Mouse (Mus musculus) midbrain, embryonic 12.5 days (tissue): Measurements from ENCODE around the gene Celsr2. TPM values are rescaled to one million over a fixed set of nuclear protein-coding genes. Genes with fewer than 3 reads are reported as not detected.

Source experiments
- ATAC-seq: fragments of 200-750 bp; cut with Nextera tagmentation; 2 replicates; pipeline ENCODE4 v1.8.0; 2017; ENCODE audit warnings: low read depth, moderate TSS enrichment, moderate library complexity; ENCODE audit not compliant: low FRiP score
- H3K27ac ChIP-seq: fragments of 300-500 bp; sonication (generic); replicated peaks from 2 replicates; pipeline ENCODE4 v1.5.1; 2016; ENCODE audit warnings: mild to moderate bottlenecking
- H3K27me3 ChIP-seq: fragments of 300-500 bp; sonication (generic); 2 replicates; pipeline ENCODE4 v1.6.1; 2016; ENCODE audit warnings: mild to moderate bottlenecking
- H3K36me3 ChIP-seq: fragments of 300-500 bp; sonication (generic); 2 replicates; pipeline ENCODE4 v1.6.1; 2016
- H3K4me1 ChIP-seq: fragments of 300-500 bp; sonication (generic); 2 replicates; pipeline ENCODE4 v1.6.1; 2016
- H3K4me2 ChIP-seq: fragments of 300-500 bp; sonication (generic); replicated peaks from 2 replicates; pipeline ENCODE4 v1.6.1; 2016; ENCODE audit warnings: mild to moderate bottlenecking, moderate library complexity
- H3K4me3 ChIP-seq: fragments of 300-500 bp; sonication (generic); 2 replicates; pipeline ENCODE4 v1.5.1; 2016; ENCODE audit warnings: mild to moderate bottlenecking
- H3K9ac ChIP-seq: fragments of 300-500 bp; sonication (generic); replicated peaks from 2 replicates; pipeline ENCODE4 v1.6.1; 2016; ENCODE audit warnings: mild to moderate bottlenecking, moderate library complexity
- H3K9me3 ChIP-seq: fragments of 300-500 bp; sonication (generic); 2 replicates; pipeline ENCODE4 v1.6.1; 2016; ENCODE audit warnings: mild to moderate bottlenecking
- WGBS: fragments of 180-500 bp; shearing (Covaris S2); methylation state at CpG from one replicate; pipeline ENCODE4 v1.1.7; 2016; 5-methylcytosine and 5-hydroxymethylcytosine counted together
- polyA plus RNA-seq: library from polyadenylated mRNA; unstranded; fragments of >200 nt; fragmentation: Nextera tagmentation; extraction: Ambion mirVana; gene quantifications from 2 replicates; pipeline ENCODE4 v1.2.1, GENCODE M21; 2016

Celsr2 gene
- polyA plus RNA-seq, 1 experiment from 2014 or later: 73.3 TPM

DNA sequence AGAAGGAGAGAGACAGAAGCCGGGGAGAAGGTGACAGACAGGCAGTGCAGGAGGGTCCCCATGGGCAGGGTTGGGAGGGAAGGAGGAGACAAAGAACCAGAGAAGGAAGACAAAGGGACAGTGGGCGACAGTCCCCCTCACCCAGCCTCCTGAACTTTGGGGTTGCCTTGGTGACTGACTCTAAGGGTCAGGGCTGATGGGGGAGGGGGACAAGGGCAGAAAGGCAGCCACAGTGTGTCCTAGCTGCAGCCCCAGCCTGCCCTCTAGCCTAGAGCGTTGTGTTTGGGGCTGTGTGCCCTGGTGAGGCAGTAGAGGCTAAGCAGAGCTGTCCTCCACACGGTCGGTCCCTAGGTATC is 5.0 kb downstream of the Celsr2 start:
- peaks cover 21% of the 10 kb centered on the region for H3K9me3 ChIP-seq
- H3K4me2 ChIP-seq: peak overlapping the region; percentile 90
- H3K4me1 ChIP-seq: peaks cover 78% of the 10 kb centered on the region
- H3K4me3 ChIP-seq: peak overlapping the region; percentile 49
- H3K27ac ChIP-seq: peak overlapping the region; percentile 98
- ATAC-seq: peak; percentile 36
- peaks cover 68% of the 10 kb centered on the region for H3K36me3 ChIP-seq
- WGBS: 3% methylated on average over 5 of the region's 5 CpGs
- H3K9ac ChIP-seq: peak overlapping the region; percentile 88
- H3K27me3 ChIP-seq: no peaks in the 10 kb centered on the region

DNA sequence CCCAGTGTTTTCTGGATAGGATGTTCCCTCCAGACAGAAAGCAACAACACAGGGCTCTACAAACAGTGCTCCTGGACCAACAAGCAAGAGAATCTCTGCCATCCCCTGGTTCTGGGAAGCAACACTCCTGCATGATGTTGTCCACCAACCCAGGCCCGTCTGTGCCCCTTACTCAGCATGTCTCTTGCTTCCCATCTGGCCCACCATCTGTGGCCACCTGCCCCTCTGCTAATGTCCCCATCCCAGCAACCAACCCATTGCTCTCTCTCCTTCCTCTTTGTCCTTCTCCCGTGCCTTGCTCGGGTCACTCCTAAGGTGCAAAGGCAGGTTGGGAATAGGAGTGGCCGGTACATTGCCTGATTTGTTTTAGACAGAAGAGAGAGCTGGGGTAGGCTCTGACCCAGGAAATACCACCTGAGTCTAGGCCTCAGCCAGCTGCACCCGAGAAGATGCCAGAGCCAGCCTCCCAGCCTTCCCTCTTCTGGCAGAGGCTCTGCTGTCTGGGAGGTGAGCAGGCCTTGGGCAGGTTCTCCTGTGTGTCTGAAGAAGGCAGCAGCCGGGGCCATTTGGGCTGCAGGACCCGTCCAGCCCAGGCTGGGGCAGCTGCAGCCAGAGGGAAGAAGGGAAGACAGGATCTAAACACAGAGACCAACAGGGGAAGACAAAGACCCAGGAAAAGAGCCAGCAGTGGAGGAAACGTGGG is 5.5 kb downstream of the Celsr2 start:
- ATAC-seq: no peak
- 21% methylated on average over 8 of the region's 8 CpGs for WGBS
- Histone ChIP-seq H3K9ac (peak overlapping the region; percentile 88), H3K27ac (peak overlapping the region; percentile 98), H3K27me3 (no peaks in the 10 kb centered on the region), H3K4me2 (peak overlapping the region; percentile 90), H3K4me1 (peaks cover 78% of the 10 kb centered on the region), H3K9me3 (peaks cover 21% of the 10 kb centered on the region), H3K36me3 (peaks cover 72% of the 10 kb centered on the region), H3K4me3 (peak overlapping the region; percentile 49)

DNA sequence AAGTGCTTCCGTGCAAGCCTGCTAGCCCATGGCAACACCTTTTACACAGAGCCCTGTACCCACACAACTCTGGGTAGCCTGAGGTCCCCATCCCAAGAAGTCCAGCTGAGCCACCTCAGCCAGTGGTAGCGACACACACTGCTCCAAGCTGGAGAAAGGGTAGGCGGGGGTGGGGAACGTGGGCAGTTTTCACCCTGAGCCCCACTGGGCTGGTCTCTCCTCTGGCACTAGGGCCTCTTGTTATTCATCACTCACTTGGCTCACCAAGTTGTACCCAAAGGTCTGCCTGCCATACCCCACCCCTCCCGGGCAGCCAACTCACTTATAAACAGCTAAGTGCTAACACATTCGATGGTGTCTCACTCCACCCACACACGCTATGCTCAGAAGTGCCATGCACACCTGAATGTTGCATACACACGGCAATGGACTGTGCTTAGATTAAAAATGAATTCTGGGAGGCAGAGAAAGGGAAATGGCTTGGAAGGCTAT is 6.8 kb downstream of the Celsr2 start:
- 91% methylated on average over 8 of the region's 8 CpGs for WGBS
- H3K9me3 ChIP-seq: peaks cover 11% of the 10 kb centered on the region
- H3K27ac ChIP-seq: 0 out of 2 replicates have a peak overlapping the region, but pooled peaks have one; percentile 35
- H3K36me3 ChIP-seq: peaks cover 72% of the 10 kb centered on the region
- no peak for ATAC-seq
- peaks cover 73% of the 10 kb centered on the region for H3K4me1 ChIP-seq
- no peaks in the 10 kb centered on the region for H3K27me3 ChIP-seq
- H3K4me3 ChIP-seq: no peak overlapping the region
- H3K4me2 ChIP-seq: peak overlapping the region; percentile 90
- peak overlapping the region; percentile 12; the same call in 1 of the 2 replicates for H3K9ac ChIP-seq

DNA sequence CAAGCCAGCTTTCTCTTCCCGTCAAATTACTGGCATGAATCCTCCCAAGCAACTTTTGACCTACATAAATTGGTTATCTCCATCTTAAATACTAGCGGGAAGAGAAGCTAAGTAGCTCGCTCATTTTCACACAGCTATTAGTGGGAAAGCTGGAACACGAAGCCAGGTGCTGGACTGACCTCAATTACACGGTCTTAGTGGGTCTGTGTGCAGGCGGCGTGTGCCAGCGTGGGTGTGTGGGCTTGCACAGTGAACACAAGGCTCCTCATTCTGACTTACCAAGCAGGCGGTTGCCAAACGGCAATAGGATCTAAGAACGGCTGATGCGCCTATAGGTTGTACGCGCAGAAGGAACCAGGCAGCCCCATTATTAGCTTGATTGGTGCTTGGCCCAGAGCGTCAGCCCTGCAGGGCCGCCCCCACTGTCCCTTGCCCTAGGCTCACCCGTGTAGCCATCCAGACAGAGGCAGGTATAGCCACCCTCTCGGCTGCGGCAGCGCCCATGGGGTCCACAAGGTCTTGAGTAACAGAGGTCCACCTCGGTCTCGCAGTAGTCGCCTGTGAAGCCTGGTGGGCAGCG is 9.0 kb downstream of the Celsr2 start:
- peaks cover 68% of the 10 kb centered on the region for H3K36me3 ChIP-seq
- no peak overlapping the region for H3K4me3 ChIP-seq
- peaks cover 67% of the 10 kb centered on the region for H3K4me1 ChIP-seq
- H3K27ac ChIP-seq: peak overlapping the region; percentile 88
- H3K4me2 ChIP-seq: peak overlapping the region; percentile 47
- H3K9ac ChIP-seq: peak overlapping the region; percentile 37
- no peak for ATAC-seq
- H3K9me3 ChIP-seq: no peaks in the 10 kb centered on the region
- 75% methylated on average over 24 of the region's 24 CpGs for WGBS
- no peaks in the 10 kb centered on the region for H3K27me3 ChIP-seq

DNA sequence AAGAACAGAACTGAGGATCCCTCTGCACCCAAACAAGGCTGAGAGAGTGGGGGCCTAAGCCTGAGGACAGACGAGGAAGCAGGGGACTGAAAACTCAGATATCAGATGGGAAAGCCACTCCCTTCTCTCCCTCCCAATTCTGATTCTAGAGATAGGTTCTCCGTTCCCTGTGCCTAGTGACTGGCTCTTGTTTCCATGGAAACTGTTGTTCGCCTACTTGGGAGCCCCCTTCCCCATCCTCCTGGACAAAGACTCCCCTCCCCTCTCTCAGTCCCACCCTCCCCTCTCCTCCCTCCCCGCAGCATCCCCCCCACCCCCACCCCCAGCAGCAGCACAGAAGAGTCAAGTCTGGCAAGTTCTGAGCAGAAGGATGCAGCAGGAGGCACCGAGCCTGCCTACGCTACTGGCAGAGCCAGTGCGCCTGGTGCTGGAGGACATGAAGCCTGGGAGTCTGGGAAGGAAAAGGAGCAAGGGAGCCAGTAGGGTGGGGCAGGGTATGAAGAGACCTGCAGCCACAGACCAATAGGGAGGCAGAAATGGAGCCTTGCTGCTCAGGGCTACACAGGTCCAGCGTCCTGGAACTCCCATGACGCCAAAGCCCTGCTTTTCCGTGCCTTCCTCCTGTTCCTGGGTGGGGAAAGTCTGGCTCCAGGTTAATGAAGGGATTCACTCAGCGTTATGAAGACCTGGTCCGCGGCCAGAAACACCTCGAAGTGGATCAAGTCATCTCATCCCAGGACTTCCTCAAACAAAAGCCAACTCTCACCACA is 9.6 kb downstream of the Celsr2 start:
- Histone ChIP-seq H3K4me3 (0 out of 2 replicates have a peak overlapping the region, but pooled peaks have one; percentile 10), H3K4me2 (peak overlapping the region; percentile 47), H3K9me3 (no peaks in the 10 kb centered on the region), H3K4me1 (peaks cover 61% of the 10 kb centered on the region), H3K27ac (peak overlapping the region; percentile 88), H3K36me3 (peaks cover 74% of the 10 kb centered on the region), H3K9ac (peak overlapping the region; percentile 37), H3K27me3 (no peaks in the 10 kb centered on the region)
- 22% methylated on average over 14 of the region's 14 CpGs for WGBS
- peak; percentile 50 for ATAC-seq

DNA sequence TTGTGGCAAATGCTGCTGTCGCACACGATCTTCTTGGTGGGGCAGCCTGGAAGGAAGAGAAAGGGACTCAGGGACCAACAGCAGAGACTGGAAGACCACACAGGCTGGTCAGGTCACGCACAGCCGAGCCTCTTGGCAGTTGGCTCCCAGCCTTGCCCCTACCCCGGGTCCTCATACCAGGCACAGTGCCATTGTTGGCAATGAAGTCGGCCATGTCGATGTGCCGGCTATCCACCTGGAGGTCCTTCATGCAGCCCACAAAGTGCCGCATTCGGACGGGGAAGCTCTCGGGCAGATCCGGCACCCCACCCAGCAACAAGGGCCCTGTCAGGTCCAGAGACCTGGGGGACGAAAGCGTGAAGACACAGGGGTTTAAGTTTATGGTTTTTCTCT is 12.8 kb downstream of the Celsr2 start:
- H3K9ac ChIP-seq: no peak overlapping the region
- no peak for ATAC-seq
- peaks cover 34% of the 10 kb centered on the region for H3K4me1 ChIP-seq
- H3K27ac ChIP-seq: peak overlapping the region; percentile 73; the same call in 1 of the 2 replicates
- H3K4me3 ChIP-seq: no peak overlapping the region
- H3K4me2 ChIP-seq: no peak overlapping the region
- no peaks in the 10 kb centered on the region for H3K27me3 ChIP-seq
- H3K36me3 ChIP-seq: peaks cover 87% of the 10 kb centered on the region
- 86% methylated on average over 15 of the region's 15 CpGs for WGBS
- H3K9me3 ChIP-seq: no peaks in the 10 kb centered on the region

DNA sequence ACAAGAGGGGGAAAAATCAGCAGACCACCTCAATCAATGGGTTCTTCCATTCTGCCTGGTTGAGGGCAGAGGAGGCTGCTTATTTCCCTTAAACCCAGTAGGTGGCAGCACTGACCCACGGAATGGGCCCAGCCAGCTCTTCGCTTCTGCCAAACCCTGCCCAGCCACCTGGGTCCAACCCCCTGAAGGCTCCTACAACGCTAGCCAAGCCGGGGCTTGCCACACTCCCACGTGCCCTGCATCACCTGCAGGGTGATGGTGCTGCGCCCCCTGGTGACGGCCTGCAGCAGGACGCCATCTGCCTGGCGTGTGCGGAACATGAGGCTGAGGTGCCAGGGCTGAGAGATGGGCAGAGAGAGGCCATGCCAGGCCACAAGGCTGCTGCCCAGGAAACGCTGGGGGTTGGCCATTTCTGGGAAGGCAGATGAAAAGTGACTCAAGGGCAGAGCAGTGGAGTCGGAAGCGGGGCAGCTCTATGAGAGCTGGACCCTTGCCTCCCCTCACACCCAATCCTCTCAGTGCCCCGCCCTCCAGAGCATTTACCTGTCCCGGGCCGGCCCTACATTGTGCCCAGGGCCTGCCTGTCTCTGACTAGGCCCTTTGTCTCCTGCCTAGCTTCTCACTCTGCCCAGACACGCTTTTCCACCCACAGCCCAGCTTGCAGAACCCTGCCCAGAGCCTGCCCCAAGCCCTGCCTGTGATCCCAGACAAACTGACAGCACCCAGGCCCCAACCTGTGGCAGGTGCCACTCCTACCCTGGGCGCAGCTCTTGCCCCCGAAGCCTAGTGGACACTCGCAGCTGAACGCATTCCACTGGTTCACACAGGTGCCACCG is 13.4 kb downstream of the Celsr2 start:
- peak; percentile 84 for ATAC-seq
- no peaks in the 10 kb centered on the region for H3K27me3 ChIP-seq
- peaks cover 31% of the 10 kb centered on the region for H3K4me1 ChIP-seq
- no peak overlapping the region for H3K4me3 ChIP-seq
- peak overlapping the region; percentile 73 for H3K27ac ChIP-seq
- H3K4me2 ChIP-seq: 0 out of 2 replicates have a peak overlapping the region, but pooled peaks have one; percentile 12
- no peak overlapping the region for H3K9ac ChIP-seq
- peaks cover 87% of the 10 kb centered on the region for H3K36me3 ChIP-seq
- no peaks in the 10 kb centered on the region for H3K9me3 ChIP-seq
- WGBS: 42% methylated on average over 22 of the region's 22 CpGs

DNA sequence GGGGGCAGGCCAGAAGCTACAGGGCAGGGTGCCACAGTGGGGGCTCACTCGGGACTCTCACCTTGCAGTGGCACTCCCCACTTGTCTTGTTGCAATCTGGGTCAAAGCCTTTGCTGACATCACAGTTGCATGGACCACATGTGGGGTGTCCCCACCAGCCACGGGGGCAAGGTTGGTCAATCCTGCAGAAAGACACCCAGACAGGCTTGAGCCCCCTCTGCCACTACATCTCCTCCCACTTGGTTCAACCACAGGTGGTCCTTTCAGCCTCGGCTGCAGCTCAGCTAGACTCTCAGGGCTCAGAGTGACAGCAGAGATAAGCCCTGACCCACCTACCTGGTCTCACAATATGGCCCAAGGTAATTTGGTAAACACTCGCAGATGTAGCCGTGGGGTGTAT is 14.9 kb downstream of the Celsr2 start:
- 87% methylated on average over 5 of the region's 5 CpGs for WGBS
- H3K4me1 ChIP-seq: peaks cover 16% of the 10 kb centered on the region
- no peaks in the 10 kb centered on the region for H3K9me3 ChIP-seq
- peaks cover 93% of the 10 kb centered on the region for H3K36me3 ChIP-seq
- ATAC-seq: no peak
- H3K27me3 ChIP-seq: no peaks in the 10 kb centered on the region
- H3K4me3 ChIP-seq: no peak overlapping the region
- H3K27ac ChIP-seq: no peak overlapping the region
- no peak overlapping the region for H3K4me2 ChIP-seq
- no peak overlapping the region for H3K9ac ChIP-seq

DNA sequence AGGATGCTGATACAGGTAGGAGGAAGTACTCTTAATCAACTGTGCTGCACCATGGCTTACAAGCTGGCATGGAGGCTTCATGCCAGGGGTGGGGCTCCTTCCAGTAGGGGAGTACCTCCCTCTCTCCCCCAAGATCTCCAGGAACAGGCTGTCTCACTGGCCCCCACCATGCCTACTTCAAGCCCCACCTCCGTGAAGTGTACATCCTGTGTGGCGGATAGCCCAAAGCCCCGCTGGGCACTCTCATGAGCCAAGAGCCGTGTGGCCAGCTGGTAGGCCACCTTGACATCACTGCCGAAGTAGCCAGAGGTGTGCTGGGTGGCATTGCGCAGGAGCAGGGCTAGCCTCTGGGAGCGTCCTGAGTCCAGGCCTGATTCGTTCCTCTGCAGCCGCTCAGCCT is 17.1 kb downstream of the Celsr2 start:
- Histone ChIP-seq H3K9me3 (no peaks in the 10 kb centered on the region), H3K9ac (no peak overlapping the region), H3K4me3 (no peak overlapping the region), H3K4me1 (peaks cover 13% of the 10 kb centered on the region), H3K27me3 (no peaks in the 10 kb centered on the region), H3K4me2 (no peak overlapping the region), H3K36me3 (peaks cover 95% of the 10 kb centered on the region), H3K27ac (no peak overlapping the region)
- ATAC-seq: no peak
- WGBS: 92% methylated on average over 9 of the region's 9 CpGs

DNA sequence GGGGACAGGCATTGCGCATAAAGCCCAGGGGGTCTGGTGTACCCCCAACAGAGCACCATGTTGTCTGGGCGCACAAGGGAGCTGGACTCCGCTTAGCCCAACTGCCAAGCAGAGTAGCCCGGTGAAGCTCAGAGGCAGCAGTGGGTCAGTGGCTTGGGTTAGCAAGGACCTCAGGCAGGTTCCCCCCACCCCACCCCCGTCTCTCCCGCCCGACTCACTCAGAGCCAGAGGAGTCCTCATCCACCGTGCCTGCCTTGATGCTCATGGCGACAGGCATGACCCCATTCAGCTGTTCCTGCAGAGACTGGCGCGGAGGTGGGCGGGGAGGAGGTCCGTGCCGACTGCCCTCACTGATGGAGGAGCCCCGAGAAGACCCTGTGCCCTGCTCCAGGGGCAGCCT is 22.6 kb downstream of the Celsr2 start:
- Histone ChIP-seq H3K36me3 (peaks cover 66% of the 10 kb centered on the region), H3K27me3 (no peaks in the 10 kb centered on the region), H3K9ac (0 out of 2 replicates have a peak overlapping the region, but pooled peaks have one; percentile 11), H3K4me1 (peaks cover 18% of the 10 kb centered on the region), H3K4me2 (no peak overlapping the region), H3K9me3 (no peaks in the 10 kb centered on the region), H3K27ac (no peak overlapping the region), H3K4me3 (no peak overlapping the region)
- 42% methylated on average over 15 of the region's 15 CpGs for WGBS
- ATAC-seq: no peak

DNA sequence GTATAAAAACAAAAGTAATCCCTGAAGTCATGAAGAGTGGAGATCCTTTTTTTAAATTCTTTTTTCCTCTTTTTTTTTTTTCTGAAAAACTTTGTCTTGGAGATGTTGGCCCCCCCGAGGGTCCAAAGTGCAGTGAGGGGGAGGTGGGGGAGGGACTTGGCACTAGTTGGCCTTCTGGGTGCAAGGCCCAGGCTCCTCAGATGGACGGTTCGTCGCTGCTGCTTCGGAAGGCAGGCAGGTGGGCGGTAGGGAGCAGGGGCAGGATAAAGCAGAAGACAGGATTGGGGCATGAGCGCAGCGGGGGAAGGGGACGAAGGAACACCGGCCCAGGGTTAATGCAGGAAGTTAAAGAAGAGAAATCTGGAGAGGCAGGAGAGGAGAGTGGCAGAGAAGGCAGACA is 23.1 kb downstream of the Celsr2 start:
- Histone ChIP-seq H3K9me3 (no peaks in the 10 kb centered on the region), H3K27ac (no peak overlapping the region), H3K27me3 (no peaks in the 10 kb centered on the region), H3K9ac (0 out of 2 replicates have a peak overlapping the region, but pooled peaks have one; percentile 11), H3K36me3 (peaks cover 66% of the 10 kb centered on the region), H3K4me1 (peaks cover 18% of the 10 kb centered on the region), H3K4me2 (no peak overlapping the region), H3K4me3 (no peak overlapping the region)
- 14% methylated on average over 10 of the region's 10 CpGs for WGBS
- ATAC-seq: no peak
